Mouse (Mus musculus): Measurements from ENCODE around the gene Slc35d3.

The Slc35d3 gene

DNA sequence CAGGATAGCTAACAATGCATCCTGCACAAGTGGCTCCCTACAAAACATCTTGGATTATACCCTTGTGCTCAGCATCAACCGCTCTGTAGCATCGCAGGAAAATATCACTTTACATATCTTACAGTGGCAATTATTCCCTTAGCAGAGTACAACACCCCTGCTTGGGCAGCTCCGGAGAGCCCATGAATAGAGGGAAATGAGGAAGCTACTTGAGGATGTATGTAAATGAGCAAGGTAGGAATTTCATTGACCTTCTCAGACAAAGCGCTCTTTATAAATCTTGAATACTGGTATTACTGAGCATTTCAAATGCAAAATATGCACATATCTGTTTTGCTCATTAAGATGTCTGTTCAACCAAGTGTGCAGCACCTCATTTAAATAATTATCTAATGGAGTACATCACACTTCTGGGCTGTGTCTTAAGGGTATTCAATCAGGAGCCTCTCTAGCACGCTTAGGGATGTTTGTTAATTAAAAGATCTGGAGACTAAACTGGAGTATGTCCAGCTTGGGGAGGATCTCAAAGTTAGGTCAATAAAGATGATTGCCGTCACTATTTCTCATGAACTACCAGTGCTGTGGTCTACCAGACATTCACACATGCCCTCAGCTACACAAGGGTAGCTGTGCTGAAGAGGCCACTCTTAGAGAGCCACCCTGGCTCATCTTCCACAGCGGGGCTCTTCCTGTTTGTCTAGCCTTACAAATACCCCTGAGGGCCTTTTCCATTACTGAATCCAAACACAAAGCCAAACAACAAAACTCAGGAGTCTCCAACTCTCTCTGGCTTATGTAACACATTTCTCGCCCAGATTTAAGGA is 15.2 kb downstream of the Slc35d3 start:
- DNase-seq (ENCODE audit: low spot score in 2 of 2), result no peak

DNA sequence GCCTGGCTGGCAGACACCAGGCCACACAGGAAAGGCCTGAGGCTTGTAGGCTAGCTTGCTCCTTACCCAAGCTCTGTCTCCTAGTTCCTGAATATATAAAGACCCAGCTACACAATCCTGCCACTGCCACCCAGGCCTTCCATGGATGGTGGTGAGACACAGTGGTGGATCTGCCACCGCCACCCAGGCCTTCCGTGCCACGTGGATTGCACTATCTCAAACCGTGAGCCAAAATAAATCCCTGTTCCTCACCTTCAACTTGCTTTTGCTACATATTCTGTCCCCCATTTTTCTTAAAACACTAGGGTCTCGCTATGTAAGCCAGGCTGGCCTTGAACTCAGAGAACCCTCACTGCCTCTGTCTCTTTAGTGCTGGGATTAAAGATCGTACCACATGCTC is 17.0 kb downstream of the Slc35d3 start:
- no peak for DNase-seq (ENCODE audit: low spot score in 2 of 2)

DNA sequence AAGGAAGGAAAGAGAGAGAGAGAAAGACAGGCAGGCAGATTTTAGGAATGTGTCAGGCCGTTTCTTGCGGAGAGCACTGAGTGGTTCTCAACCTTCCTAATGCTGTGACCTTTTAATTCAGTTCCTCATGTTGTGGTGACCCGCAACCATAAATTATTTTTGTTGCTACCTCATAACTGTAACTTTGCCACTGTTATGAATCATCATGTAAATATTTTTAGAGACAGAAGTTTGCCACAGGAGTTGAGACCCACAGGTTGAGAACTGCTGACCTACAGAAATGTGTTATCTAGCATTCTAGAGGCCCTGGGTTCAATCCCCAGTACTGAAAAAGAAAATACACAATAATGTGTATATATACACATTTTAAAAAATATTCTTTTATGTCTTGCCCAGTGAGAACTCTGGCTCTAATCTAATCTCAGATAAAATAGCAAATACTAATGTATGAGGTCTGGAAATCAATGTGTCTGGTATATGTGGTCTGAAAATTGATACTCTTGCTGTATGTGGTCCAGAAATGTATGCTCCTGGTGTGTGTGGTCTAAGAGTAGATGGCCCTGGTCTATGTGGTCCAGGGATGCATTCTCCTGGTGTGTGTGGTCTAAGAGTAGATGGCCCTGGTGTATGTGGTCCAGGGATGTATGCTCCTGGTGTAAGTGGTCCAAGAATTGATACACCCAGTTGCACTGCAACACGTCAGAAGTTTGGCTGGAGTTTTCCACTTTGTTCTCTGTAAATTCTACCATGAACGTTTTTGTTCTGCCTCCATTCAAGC is 20.0 kb downstream of the Slc35d3 start:
- no peak for DNase-seq (ENCODE audit: low spot score in 2 of 2)

DNA sequence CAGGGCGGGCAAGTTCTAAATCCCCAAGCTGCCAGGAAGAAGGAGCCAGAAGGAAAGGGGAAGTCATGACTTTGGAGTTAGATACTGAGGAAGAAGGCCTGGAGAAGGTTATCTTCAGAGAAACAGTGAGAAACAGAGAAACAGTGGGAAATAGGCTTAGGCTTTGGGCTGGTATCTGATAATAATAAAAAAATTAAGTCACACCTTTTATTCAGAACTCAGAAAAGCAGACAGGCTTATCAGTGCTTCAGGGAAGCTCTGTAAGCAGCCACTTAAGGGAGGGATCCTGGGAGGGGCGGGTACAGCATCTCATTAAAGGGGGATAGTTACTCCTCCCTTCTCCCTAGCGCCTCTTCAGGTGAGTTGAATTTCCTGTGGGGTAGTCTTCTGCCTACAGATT is 30.3 kb downstream of the Slc35d3 start:
- no peak for DNase-seq (ENCODE audit: low spot score in 2 of 2)

DNA sequence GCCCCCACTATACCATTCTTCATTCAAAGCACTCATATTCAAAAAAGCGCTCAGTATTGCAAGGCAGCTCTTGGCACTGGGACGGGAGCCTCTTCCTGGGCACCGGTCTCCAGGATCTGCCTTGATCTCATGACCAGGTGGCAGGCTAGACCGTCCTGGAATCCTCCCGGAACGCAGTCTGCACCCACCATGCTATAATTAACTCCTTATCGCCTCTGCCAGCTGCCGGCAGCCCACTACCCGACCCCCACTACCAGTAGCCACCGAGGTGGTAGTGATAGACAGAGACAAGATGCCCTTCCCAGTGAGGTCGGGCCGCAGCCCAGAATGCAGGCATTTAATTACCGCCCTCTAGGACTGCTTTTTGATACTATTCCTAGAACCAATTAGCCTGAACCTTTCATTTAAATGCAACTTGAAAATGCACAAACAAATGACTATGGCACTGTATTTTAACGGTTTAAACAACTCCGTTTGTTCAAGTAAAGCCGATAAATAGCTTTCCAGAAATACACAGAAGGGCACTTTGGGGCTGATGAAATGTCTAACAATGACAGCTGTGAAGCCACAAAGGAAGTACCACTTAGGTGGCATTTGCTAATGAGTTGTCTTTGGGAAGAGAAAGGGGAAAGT is 32.4 kb downstream of the Slc35d3 start:
- no peak for DNase-seq (ENCODE audit: low spot score in 2 of 2)

DNA sequence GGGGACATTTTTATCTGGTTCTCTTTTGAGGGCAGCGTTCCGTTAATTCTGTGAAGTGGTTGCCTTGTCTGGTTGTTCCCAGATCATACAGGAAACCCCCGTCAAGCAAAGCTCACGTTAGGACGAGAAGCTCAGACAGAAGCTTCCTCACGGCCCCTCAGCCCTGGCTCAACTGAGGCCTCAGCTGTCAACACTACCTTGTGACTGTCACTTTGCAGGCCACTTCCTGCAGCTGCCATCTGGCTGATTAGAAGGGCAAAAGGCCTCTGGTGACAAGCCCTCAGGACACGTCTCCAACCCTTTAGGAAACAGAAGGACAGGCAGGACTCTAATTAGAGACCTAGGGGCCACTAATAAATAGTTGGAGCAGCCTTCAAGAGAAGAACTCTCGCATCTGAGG is 35.9 kb downstream of the Slc35d3 start:
- no peak for DNase-seq (ENCODE audit: low spot score in 2 of 2)

DNA sequence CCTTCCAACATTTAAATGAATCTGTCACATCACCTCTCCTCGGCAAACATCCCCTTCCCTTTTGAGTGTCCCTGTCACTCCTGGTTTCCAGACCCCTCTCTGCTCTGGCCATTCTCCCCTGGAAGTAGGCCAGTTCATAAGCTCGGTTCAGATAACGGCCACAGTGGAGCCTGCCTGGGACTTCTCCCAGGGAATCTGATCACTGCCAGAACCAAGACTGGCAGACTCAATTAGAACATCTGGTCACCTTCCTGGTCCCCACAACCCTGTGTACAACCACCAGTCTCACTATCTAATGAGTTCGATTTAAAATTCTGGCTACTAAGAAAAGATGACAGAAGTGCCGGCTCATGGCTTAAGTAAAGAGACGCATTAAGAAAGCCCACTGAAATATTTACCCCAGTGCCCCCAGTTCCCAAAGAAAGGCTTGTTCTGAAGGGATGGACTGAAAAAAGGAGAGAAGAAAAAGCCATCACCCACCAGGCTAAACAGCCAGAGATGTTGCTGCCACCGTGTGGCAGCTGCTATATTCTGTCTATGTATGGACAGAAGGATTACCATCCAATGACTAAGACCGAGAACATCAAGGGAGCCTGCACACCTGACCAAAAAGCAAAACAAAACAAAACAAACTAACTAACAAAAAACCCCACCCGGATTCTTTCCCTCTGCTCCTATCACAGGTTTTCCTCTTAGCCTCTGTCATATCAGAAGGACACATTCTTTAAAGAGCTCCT is 39.7 kb downstream of the Slc35d3 start:
- peak; percentile 15 to 50 for DNase-seq (ENCODE audit: low spot score in 2 of 2)

DNA sequence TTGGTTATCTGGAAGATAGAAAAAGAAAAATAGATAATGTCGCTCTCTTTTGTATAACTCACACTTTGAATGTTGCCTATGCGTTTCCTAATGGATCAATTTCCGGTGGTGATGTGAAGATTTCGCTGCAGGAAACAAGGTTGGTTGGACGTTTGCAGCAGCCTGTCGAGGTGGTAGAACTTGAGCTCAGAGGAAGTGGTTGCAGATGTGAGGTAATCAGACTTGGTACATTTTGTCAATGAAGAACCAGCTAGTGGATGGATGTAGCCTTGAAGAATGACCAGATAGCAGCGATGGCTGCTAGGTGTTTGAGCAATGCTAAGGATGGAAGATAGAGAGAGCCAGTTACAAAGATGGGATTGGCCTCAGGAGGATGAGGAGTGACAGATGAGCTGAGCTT is 46.5 kb downstream of the Slc35d3 start:
- no peak for DNase-seq (ENCODE audit: low spot score in 2 of 2)

DNA sequence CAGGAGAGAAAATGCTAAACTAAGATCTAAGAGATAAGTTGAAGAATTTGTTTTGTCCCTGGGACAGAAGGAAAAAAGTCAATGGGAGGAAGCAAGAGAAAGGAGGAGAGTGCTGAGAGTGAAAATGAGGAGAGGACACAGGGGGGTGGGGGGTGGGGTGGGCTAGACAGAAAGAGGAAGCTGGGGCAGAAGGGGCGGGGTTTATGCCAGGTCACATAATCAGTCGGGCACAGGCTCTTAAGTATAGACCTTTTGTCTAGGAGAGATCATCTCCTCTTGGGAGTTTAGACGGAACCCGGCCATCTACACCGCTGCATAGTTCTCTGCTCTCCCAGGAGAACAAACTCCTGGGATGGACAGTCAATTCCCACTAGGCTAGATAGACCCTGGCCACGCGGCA is 48.3 kb downstream of the Slc35d3 start:
- no peak for DNase-seq (ENCODE audit: low spot score in 2 of 2)
